Mouse (Mus musculus): ENCODE data around the gene Lix1l.

Lix1l gene

GRCm38 (mm10) chr3:96566661-96567450, 34.1 kb upstream of the Lix1l start:
- no peak for DNase-seq (ENCODE audit: low spot score)

DNA sequence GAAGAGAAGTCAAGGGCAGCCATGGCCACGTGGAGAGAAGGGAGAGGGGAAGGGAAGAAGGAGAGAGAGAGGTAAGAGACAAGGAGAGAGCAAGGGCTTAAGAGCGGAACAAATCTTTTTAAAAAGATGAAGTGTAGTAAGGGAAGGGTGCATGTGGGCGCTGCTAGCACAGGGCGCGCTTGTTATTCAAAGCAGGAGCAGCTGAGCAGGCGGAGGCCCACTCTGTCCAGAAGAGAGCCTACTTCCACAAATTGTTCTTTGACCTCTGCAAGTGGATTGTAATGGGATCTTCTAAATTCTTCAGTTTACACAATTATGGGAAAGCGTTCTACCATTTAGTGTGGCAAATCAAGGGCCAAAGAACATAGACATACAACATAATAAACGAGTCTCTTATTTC, 32.3 kb upstream of the Lix1l start:
- DNase-seq (ENCODE audit: low spot score), result no peak

DNA sequence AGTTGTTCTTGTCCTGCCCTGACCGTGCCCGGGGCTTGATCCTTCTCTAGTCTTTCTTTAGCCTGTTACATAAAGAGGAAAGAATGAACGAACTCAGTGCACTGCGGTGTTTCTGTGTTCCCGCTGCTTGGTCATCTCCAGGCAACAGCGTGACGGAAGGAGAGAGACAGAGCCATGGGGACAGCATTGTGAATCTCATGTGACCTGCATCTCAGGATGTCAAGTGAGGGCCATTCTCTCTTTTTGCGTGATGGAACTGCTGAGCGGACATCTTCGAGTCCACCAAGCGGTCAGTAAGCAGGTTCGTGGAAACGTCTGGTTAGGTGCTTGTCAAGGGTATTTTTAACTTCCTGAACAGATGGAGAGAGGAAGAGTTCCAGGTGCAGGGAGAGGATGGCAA, 31.4 kb upstream of the Lix1l start:
- DNase-seq (ENCODE audit: low spot score), result no peak

GRCm38 (mm10) chr3:96569966-96570605, 30.9 kb upstream of the Lix1l start:
- DNase-seq (ENCODE audit: low spot score), result no peak

- no peak for DNase-seq (ENCODE audit: low spot score)
Observed at GRCm38 (mm10) chr3:96570643-96571042, 30.3 kb upstream of the Lix1l start.

DNA sequence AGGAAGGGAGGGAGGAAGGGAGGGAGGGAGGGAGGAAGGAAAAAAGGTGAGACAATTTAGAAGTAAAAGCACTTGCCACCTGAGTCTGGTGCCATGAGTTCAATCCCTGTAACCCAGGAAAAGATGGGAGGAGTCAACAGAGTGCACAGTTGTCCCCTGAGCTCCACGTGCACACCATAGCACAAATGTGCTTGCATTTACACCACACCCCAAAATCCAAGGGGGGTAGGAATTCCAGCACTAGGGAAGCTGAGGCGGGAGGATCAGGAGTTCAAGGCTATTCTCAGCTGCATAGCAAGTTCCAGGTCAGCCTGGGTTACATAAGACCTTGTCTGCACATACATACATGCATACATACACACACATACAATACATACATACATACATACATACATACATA, 29.6 kb upstream of the Lix1l start:
- DNase-seq (ENCODE audit: low spot score), result no peak

DNA sequence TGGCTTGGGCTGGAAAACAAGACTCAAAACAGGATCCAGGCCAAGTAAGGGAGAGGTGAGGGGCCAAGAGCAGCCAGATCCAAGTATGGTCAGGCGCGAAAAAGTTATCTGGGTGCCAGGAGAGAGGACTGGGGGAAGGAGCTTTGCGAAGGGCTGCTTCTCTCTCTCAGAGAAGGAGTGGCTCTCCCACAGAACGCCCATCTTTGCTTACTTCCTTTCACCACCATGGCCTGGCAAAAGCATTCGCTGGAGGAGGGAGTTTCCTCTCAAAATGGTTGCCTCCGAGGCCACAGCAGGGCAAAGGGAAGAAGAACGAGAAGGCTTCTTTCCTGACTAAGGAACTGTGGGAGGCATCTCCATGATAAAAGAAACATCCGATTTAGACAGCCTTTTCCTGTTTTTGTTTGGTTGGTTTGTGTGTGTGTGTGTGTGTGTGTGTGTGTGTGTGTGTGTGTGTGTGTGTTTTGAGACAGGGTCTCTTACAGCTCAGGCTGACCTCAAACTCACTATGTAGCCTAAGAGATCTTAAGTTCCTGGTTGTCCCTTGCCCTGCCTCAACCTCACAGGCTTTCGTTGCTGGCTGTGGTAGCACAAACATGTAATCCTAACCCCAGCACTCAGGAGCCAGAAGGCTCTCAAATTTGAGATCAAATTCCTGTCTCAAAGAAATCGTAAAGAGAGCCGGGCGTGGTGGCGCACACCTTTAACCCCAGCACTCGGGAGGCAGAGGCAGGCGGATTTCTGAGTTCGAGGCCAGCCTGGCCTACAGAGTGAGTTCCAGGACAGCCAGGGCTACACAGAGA, 28.9 kb upstream of the Lix1l start:
- no peak for DNase-seq (ENCODE audit: low spot score)

GRCm38 (mm10) chr3:96573611-96574511, 27.1 kb upstream of the Lix1l start:
- no peak for DNase-seq (ENCODE audit: low spot score)

DNA sequence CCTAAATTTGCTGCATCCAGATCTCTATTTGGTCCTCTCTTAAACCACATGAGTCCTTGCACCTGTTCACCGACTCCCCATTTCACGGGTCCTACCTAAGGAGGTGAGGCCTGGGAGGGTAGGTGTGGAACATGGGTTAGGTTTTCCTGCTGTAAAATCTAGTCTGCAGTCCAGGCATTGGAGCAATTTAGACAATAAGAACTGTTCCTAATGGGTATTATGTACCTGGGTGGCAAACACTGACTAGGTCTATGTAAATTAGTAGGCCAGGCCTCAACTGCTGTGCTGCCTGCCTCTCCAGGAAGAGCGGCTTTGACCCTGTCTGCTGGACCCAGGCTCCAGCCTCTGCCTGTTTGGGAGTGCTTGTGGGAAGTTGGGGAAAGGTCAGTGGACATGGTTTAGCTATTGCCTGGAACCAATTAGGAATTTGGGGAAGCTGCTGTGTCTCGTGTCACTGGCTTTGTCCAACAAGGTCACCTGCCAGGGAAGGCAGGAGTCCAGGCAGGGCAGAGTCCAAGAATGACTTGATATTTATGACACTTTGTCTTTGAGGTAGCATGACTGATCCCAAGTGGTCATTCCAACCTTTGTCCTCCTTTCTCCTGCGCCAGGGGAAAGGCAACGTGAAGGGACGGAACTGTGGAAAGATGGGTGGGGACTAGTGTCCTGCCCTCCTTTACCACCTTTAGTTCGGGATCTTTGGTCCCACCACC, 25.5 kb upstream of the Lix1l start:
- no peak for DNase-seq (ENCODE audit: low spot score)

DNA sequence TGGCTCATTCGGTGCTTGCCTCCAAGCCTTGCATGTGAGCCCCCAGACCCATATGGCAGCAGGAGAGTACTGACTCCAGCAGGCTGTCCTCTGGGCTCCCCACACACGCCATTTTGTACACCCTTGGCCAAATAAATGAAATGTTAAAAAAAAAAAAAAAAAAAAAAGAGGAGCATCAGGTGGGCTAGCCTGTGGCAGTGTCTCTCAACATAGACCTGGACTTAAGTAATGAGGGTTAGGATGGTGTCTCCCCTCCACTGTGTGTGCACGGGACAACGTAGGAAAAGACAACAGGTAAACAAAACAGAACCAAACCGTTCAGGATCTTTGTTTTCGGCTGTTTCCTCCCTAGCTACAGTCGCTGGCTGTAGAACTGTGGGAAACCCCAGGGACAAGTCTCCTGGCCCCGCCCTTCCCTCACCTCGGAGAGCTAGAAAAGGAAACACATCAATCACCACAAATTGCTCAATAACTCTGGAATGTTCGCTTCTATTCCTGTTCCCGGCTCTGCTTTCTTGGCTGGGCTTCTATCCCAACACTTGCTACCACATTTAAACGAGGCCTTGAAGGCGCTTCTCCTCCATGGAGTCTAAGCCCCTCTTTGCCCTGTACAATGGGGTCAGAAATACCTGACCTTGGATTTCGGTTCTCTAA, 24.8 kb upstream of the Lix1l start:
- DNase-seq (ENCODE audit: low spot score), result no peak

DNA sequence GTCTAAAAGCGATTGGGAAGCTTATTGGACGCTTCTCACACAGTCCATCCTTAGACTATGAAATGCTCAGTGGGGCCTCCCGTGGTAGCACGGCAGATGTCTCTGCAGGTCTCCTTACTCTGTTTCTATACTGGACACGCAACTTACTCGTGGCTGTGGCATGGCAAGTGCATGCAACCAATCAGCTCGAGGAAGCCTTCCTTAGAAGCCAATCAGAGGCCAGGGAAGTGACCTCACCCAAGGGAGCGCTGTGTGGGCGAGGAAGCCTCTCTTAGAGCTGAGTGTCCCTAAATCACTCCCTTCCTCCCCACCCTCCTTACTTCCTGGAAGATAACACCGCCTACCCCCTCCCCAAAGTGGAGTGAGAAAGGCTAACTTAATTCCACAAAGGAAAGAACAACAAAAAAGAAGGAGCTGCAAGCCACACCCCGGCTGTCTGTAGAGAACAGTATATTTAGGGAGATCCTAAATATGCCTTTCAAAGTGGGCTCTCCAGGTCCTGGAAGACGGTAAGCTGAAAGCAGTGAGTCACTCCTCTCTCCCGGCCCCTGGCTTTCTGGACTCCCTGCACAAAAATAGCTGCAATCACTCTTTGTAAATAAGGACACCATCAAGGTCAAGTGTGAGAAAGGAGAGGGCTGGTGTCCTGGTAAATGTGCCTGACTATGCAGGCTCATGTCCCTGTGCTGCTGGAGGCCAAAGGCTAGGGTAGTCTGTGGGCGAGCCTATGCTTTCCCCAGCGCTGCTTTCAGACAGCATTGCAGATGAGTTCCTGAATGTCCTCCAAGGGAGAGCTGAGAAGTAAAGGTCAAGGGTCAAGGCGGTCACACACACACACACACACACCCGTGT, 24.0 kb upstream of the Lix1l start, which contains the start of gene Gm16253:
Gene Gm16253, plus strand, starts transcription at position 295 of the 852 bp plus-strand sequence.
- DNase-seq (ENCODE audit: low spot score), result peak; percentile 74

DNA sequence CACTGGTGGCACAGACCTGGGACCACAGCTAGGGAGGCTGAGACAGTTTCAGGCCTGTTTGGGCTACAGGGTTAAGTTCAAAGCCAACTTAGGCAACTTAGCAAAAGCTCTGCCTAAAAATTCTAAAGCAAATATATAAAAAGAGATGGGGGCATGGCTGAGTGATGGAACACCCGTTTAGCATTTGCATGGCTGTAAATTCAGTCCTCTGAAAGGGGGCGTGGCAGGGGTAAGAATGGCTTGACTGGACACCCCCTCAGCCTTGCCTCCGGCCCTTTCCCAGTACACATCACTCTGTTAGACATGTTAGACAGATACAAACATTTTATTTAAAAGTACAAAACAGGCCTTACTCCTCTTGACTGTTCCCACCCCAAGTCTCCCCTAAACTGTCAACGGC, 23.4 kb upstream of the Lix1l start:
- no peak for DNase-seq (ENCODE audit: low spot score)

DNA sequence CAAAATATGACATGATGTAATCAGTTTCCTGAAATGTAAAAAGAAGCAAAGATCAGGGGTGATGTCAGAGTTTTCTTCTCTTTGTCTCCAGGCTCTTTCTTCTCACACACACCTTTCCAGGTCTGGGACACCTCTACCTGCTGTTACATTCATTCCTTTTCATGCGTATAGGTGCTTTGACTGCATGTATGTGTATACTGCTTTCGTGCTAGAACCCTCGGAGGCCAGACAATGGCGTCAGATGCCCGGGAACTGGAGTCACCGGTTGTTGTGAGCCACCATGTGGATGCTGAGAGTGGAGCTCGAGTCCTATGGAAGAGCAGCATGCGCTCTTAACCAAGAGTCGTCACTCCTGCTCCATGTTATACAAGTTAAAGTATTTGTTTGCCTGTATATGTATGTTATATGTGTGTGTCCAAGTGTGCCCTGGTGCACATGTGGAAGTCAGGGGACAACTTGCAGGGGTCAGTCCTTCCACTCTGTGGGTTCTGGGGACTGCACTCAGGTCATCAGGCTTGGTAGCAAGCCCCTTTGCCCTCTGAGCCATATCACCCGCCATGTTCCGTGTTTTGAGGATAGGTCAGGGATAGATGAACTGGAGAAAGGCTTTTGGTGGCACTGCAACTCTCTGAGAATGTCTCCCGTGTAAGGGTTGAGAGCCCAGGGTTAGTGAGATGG, 22.2 kb upstream of the Lix1l start:
- no peak for DNase-seq (ENCODE audit: low spot score)

GRCm38 (mm10) chr3:96579239-96579750, 21.7 kb upstream of the Lix1l start:
- DNase-seq (ENCODE audit: low spot score), result no peak

DNA sequence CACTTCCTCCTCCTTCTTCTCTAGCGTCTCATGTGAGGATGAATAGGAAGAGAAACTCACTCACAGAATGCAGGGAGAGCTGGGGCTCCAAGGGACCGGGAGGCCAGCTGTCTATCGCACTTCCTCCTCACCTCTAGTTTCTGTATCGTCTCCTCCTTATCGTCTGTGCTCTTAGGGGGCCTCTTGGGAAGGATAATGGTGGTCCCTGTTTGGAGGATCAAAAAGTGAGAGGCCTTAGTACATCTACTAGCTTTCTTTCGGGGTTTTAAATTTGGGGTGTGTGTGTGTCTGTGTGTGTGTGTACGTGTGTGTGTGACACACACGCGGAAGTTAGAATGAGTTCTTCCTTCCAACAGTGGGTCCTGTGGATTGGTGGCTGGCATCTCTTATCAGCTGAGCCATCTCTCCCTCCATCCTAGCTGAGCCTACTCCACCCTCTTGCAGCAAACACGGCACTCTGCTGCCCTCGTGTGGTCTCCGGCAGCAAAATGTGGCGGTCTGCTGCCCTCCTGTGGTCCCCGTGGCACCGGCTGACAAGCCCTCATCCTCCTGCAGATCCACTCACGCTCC, 21.0 kb upstream of the Lix1l start:
- DNase-seq (ENCODE audit: low spot score), result peak; percentile 67

DNA sequence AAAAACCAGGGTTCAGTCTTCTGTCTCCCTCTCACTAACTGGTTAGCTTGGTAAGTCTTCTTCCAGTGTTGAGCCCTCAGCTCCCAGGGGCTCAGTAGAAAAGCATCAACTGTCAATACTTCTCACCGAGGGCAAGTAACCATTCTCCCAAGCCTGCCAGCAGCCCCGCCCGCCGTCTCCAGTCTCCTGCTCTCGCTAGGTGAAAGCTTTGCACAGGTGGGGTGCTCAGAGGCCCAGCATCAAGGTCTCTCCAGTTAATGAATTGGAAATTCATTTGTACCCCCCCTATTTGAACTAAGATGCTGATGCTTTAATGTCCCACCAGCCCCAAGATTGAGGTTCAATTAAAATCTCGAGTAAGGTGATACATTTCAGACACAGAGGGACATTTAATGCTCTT, 19.8 kb upstream of the Lix1l start:
- no peak for DNase-seq (ENCODE audit: low spot score)

GRCm38 (mm10) chr3:96581771-96582515, 19.0 kb upstream of the Lix1l start:
- DNase-seq (ENCODE audit: low spot score), result no peak

GRCm38 (mm10) chr3:96583386-96583785, 17.6 kb upstream of the Lix1l start:
- no peak for DNase-seq (ENCODE audit: low spot score)

Measured in urinary bladder, postnatal 10 days (tissue).